Mouse (Mus musculus) liver, postnatal 0 days (tissue): ENCODE measurements around the gene Ifi27l2a. TPM values are rescaled to one million over a fixed set of nuclear protein-coding genes. Genes with fewer than 3 reads are reported as not detected.
"Not testable (repeated sequence)": the region's sequence is repeated elsewhere in the genome, so short reads cannot be mapped to it uniquely, and the experiment has no call there.

Experiments used
- ATAC-seq: fragments of 200-750 bp; cut with Nextera tagmentation; 2 replicates; pipeline ENCODE4 v1.8.0; 2017; ENCODE audit warnings: mild to moderate bottlenecking, moderate library complexity
- DNase-seq: peaks from one replicate; pipeline ENCODE4 v3.0.0-alpha.2; 2016
- H3K27ac ChIP-seq: fragments of 300-500 bp; sonication (generic); 2 replicates; pipeline ENCODE4 v1.5.1; 2014; ENCODE audit warnings: antibody characterized with exemption, moderate library complexity, mild to moderate bottlenecking, low read depth
- H3K27me3 ChIP-seq: fragments of 300-500 bp; sonication (generic); 2 replicates; pipeline ENCODE4 v1.6.1; 2014; ENCODE audit warnings: low read length, control low read depth, mixed read lengths; ENCODE audit not compliant: insufficient read depth
- H3K36me3 ChIP-seq: fragments of 300-500 bp; sonication (generic); replicated peaks from 2 replicates; pipeline ENCODE4 v1.6.1; 2014; ENCODE audit warnings: mild to moderate bottlenecking, control low read depth, low read length, moderate library complexity, mixed read lengths; ENCODE audit not compliant: insufficient read depth
- H3K4me1 ChIP-seq: fragments of 300-500 bp; sonication (generic); 2 replicates; pipeline ENCODE4 v1.6.1; 2014; ENCODE audit warnings: antibody characterized with exemption, mild to moderate bottlenecking, control low read depth; ENCODE audit not compliant: insufficient read depth
- H3K4me2 ChIP-seq: fragments of 300-500 bp; sonication (generic); 2 replicates; pipeline ENCODE4 v1.6.1; 2014; ENCODE audit warnings: low read depth, mild to moderate bottlenecking, low read length, moderate library complexity, mixed read lengths
- H3K4me3 ChIP-seq: fragments of 300-500 bp; sonication (generic); 2 replicates; pipeline ENCODE4 v1.5.1; 2014; ENCODE audit warnings: low read depth, low read length
- H3K9ac ChIP-seq: fragments of 300-500 bp; sonication (generic); replicated peaks from 2 replicates; pipeline ENCODE4 v1.6.1; 2014; ENCODE audit warnings: mild to moderate bottlenecking, moderate library complexity
- H3K9me3 ChIP-seq: fragments of 300-500 bp; sonication (generic); 2 replicates; pipeline ENCODE4 v1.6.1; 2016; ENCODE audit warnings: mild to moderate bottlenecking, control low read depth, low read length, mixed read lengths
- CTCF ChIP-seq: sonication (generic); IDR thresholded peaks from 2 replicates; pipeline ENCODE4 v1.5.1; 2016; ENCODE audit warnings: antibody characterized with exemption, low read depth
- EP300 ChIP-seq: IDR thresholded peaks from 2 replicates; pipeline ENCODE4 v1.6.1; 2016; ENCODE audit warnings: antibody characterized with exemption, low read depth, mild to moderate bottlenecking
- WGBS: fragments of 180-500 bp; shearing (Covaris S2); extraction: QIAGEN DNeasy Blood & Tissue Kit; methylation state at CpG from one replicate; pipeline ENCODE4 v1.1.7; 2014; ENCODE audit not compliant: insufficient replicate concordance; 5-methylcytosine and 5-hydroxymethylcytosine counted together
- polyA plus RNA-seq: library from polyadenylated mRNA; unstranded; fragments of >200 nt; fragmentation: Nextera tagmentation; extraction: Ambion mirVana; gene quantifications from 2 replicates; pipeline ENCODE4 v1.2.1, GENCODE M21; 2015

Ifi27l2a gene
- polyA plus RNA-seq, 1 experiment from 2014 or later, result 49.7 TPM

DNA sequence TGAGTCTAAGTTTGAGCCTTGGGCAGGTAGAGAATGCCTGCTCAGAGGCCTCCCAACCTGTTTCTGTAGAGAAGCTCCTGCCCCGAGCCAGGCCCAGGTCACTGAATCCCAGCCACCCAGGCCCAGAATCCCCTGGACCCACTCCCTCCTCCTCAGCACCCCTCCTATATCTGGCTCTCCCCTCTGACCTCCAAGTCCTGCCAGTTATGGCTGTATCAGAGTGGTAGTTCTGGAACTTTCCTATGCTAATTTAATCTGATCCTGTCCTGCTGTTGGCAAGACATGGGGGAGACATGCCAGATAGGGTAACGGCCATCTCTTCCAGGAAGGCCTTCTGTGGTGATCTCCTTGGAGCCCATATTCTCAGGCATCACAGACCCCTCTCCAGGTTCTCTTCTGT, 39.3 kb upstream of the Ifi27l2a start:
- Histone ChIP-seq H3K9me3 (no peaks in the 10 kb centered on the region), H3K4me1 (0 out of 2 replicates have a peak, but pooled peaks cover 2% of the 10 kb centered on the region), H3K27me3 (no peaks in the 10 kb centered on the region), H3K27ac (no peak overlapping the region), H3K36me3 (no peaks in the 10 kb centered on the region), H3K4me3 (no peak overlapping the region), H3K9ac (no peak overlapping the region), H3K4me2 (no peak overlapping the region)
- DNase-seq (no peak), ATAC-seq (no peak)
- TF ChIP-seq EP300 (no peak), CTCF (no peak)
- WGBS, result 62% methylated on average over 2 of the region's 2 CpGs

DNA sequence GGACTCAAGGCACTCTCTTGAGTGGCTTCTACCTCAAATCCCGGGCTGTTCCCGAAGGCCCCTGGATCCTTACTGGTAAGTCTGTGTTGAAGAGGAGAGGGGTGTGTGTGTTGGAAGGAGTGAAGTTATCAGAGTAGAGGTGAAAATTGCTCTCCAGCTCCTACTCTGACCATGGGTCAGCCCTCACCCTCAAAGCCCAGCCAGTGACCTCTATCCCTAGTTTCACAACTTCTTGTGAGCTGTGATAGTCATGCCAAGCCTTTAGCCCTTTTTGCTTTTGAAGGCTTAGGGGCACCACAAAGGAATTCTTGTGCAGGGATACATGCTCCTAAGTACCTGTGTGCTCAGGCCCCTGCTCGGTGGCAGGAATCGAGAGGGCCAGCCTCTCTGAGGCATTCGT, 38.2 kb upstream of the Ifi27l2a start:
- Histone ChIP-seq H3K9me3 (no peaks in the 10 kb centered on the region), H3K27me3 (no peaks in the 10 kb centered on the region), H3K4me2 (no peak overlapping the region), H3K27ac (no peak overlapping the region), H3K4me1 (0 out of 2 replicates have a peak, but pooled peaks cover 2% of the 10 kb centered on the region), H3K36me3 (no peaks in the 10 kb centered on the region), H3K4me3 (no peak overlapping the region), H3K9ac (no peak overlapping the region)
- WGBS, result 65% methylated on average over 5 of the region's 5 CpGs
- ATAC-seq (peak; percentile 59; the same call in 1 of the 2 replicates), DNase-seq (no peak)
- no peak for TF ChIP-seq CTCF
- no peak for TF ChIP-seq EP300

DNA sequence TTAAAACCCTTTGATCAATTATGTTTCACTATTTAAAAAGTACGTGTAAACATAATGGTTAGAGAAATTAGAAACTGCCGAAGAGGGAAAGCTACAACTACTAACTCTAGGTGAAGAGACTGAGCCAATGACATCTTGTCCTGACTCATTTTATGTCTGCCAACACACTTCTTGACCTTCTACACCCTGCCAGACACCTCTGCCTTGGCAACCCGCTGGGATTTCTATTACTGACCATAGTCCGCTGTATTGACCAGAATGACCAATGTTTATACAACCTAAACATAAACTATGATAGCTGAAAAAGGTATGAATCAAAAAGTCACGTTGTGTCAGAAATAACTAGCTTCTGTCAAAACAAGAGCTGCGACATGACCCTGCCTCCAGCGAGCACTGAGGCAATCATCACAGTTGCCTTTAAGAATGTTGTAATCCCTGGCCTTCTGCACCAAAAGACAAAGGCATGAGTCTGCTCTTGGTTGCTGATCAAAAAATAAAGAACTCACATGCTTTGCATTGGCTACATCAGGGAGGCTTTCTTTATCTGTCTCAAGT, 34.1 kb upstream of the Ifi27l2a start:
- no peaks in the 10 kb centered on the region for H3K27me3 ChIP-seq
- DNase-seq, result no peak
- 64% methylated on average over 7 of the region's 7 CpGs for WGBS
- H3K4me2 ChIP-seq, result no peak overlapping the region
- H3K4me3 ChIP-seq, result no peak overlapping the region
- no peaks in the 10 kb centered on the region for H3K9me3 ChIP-seq
- no peak overlapping the region for H3K9ac ChIP-seq
- no peaks in the 10 kb centered on the region for H3K36me3 ChIP-seq
- no peak overlapping the region for H3K27ac ChIP-seq
- ATAC-seq, result no peak
- TF ChIP-seq CTCF (no peak), EP300 (no peak)
- 0 out of 2 replicates have a peak, but pooled peaks cover 2% of the 10 kb centered on the region for H3K4me1 ChIP-seq

DNA sequence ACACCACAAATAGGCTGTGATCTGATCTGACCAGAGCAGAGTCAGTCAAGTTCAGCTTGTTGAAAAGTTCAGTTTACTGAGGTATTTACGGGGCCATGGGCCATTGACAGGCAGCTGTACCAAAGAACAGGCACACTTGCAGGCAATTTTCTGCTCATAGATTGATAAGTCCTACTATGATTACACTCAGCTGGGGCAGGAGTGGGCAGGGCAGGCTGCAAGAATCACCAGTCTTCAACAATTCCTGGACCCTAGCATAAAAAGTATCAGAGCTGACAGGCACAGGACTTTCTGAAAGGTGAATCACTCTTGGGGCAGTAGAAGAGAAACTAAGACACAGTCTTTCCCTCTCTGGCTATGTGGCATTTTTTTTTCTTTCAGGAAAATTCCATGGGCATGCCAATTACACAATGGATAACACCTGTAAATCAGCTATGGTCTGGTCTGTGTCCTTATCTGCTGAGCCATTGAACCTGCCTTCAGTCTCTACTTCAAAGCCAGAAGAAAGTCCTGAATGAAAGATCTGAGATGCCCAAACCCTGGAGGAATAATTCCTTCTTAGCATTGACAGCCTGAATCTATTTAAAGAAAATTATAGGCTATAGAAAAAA, 33.4 kb upstream of the Ifi27l2a start:
- no peaks in the 10 kb centered on the region for H3K9me3 ChIP-seq
- H3K4me3 ChIP-seq, result no peak overlapping the region
- WGBS, result 88% methylated on average over 1 of the region's 1 CpGs
- ATAC-seq (no peak), DNase-seq (no peak)
- H3K4me1 ChIP-seq, result 0 out of 2 replicates have a peak, but pooled peaks cover under 1% of the 10 kb centered on the region
- H3K9ac ChIP-seq, result no peak overlapping the region
- no peak overlapping the region for H3K27ac ChIP-seq
- no peaks in the 10 kb centered on the region for H3K27me3 ChIP-seq
- H3K4me2 ChIP-seq, result no peak overlapping the region
- no peak for TF ChIP-seq CTCF
- no peak for TF ChIP-seq EP300
- no peaks in the 10 kb centered on the region for H3K36me3 ChIP-seq

DNA sequence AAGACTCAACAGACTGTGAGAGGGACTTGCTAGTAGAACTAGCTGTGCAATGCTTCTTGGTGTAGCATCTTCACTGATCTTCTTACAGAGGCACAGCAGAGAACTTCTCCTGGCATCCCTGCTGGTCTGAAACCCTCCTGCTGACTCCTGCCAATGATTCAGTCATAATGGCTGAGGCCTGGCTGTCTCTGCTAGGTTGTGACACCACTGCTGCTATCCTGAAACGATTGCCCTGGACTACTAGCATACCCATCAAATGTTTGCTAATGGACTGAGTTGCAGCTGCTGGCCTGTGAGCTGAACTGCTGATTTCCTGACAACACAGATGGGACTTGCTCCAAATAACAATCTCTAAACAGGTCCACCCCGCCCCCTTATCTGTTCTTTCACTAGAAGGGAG, 31.0 kb upstream of the Ifi27l2a start:
- Histone ChIP-seq H3K27ac (no peak overlapping the region), H3K36me3 (no peaks in the 10 kb centered on the region), H3K27me3 (no peaks in the 10 kb centered on the region), H3K4me2 (no peak overlapping the region), H3K9ac (no peak overlapping the region), H3K9me3 (no peaks in the 10 kb centered on the region), H3K4me3 (no peak overlapping the region), H3K4me1 (no peaks in the 10 kb centered on the region)
- ATAC-seq (no peak), DNase-seq (no peak)
- no peak for TF ChIP-seq EP300
- no peak for TF ChIP-seq CTCF
- WGBS, result 29% methylated on average over 2 of the region's 2 CpGs

DNA sequence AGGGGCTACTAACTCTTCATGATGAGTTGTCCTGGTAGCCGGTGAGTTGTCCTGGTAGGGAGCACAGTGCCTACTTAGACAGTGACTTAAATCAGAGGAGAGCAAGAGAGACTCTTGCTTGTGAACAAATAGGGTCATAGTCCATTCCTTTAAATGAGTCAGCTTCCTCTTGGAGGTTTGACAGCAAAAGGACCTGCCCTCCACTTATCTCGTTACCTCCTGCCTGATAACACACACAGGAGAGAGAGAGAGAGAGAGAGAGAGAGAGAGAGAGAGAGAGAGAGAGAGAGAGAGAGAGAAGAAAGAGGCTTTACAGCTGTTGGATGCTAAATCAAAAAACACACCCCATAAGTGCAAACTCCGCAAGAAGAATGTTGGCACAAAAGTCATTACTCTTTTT, 13.7 kb upstream of the Ifi27l2a start, which contains the start of gene Ifi27l2b:
Gene Ifi27l2b (minus strand): TSS at position 84 of the 400 bp plus-strand sequence.
- Histone ChIP-seq H3K9ac (no peak within 1 kb of the TSS), H3K4me1 (no peaks in the 10 kb centered on the region), H3K36me3 (no peaks in the 10 kb centered on the region), H3K9me3 (no peaks in the 10 kb centered on the region), H3K4me2 (no peak within 1 kb of the TSS), H3K27me3 (no peaks in the 10 kb centered on the region), H3K27ac (no peak within 1 kb of the TSS), H3K4me3 (no peak within 1 kb of the TSS)
- DNase-seq (no peak), ATAC-seq (no peak)
- TF ChIP-seq EP300 (no peak), CTCF (no peak)
- 60% methylated on average over 3 of the region's 3 CpGs for WGBS

DNA sequence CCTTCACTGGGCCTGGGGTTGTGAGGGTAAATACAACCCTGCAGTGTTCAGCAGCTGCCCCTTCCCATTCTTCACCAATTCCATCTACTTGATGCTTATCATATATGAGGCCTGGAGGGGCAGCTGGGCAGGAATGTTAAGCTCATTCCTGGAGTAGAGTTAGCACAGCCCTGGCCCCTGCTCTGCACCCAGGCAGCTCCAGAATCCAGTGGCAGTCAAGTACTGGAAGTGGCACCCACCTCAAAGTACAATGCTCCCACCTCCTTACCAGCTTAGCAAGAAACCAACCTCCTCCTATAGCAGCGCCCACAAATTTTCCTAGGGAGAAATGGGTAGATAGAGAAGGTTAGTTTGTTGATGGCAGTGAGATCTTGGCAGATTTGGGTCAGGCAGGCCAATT, 13.2 kb upstream of the Ifi27l2a start:
- WGBS, result no CpG with 5 or more reads among the region's 1 CpGs

More for the DNA sequence above, 13.2 kb upstream of the Ifi27l2a start:
- not testable (repeated sequence) for H3K9ac ChIP-seq, DNase-seq, H3K4me1 ChIP-seq, H3K27ac ChIP-seq, ATAC-seq, H3K9me3 ChIP-seq, H3K4me2 ChIP-seq, H3K27me3 ChIP-seq, H3K4me3 ChIP-seq, H3K36me3 ChIP-seq
